Mouse (Mus musculus): ENCODE measurements at regions not wholly inside any gene's neighbourhood (a gene's known extent, or its start where the extent isn't known, plus 50 kb on each side); places are given as distances from the start of the nearest gene placed in this dataset.
A peak's percentile ranks its signal among the peaks of the same experiment; 100 is the strongest.

- no peak for DNase-seq
These were observed 441.5 kb downstream of the Ebf1 start for GRCm38 (mm10) chr11:45058658-45059057.

- DNase-seq = no peak
These were observed 449.5 kb downstream of the Ebf1 start for GRCm38 (mm10) chr11:45066592-45066991.

GRCm38 (mm10) chr11:45070280-45070679 lies 453.2 kb downstream of the Ebf1 start:
- no peak for DNase-seq

- no peak for DNase-seq
These were observed 454.1 kb downstream of the Ebf1 start for GRCm38 (mm10) chr11:45071195-45071594.

- no peak for DNase-seq
These were observed 467.5 kb downstream of the Ebf1 start for GRCm38 (mm10) chr11:45084506-45085037.

GRCm38 (mm10) chr11:45085145-45085544 lies 468.0 kb downstream of the Ebf1 start:
- DNase-seq = no peak

GRCm38 (mm10) chr11:45087186-45087915 lies 470.2 kb downstream of the Ebf1 start:
- no peak for DNase-seq

- no peak for DNase-seq
These were observed 471.2 kb downstream of the Ebf1 start for GRCm38 (mm10) chr11:45088286-45088685.

GRCm38 (mm10) chr11:45089561-45089960 lies 472.4 kb downstream of the Ebf1 start:
- no peak for DNase-seq

- peak; percentile 7 for DNase-seq
These were observed 486.6 kb downstream of the Ebf1 start for GRCm38 (mm10) chr11:45103498-45104336.

GRCm38 (mm10) chr11:45116702-45117101 lies 499.6 kb downstream of the Ebf1 start:
- no peak for DNase-seq

GRCm38 (mm10) chr11:45123276-45123675 lies 506.2 kb downstream of the Ebf1 start:
- DNase-seq = no peak

GRCm38 (mm10) chr11:45136781-45137180 lies 519.7 kb downstream of the Ebf1 start:
- no peak for DNase-seq

GRCm38 (mm10) chr11:45138351-45138975 lies 521.3 kb downstream of the Ebf1 start:
- DNase-seq = no peak

- no peak for DNase-seq
These were observed 523.4 kb downstream of the Ebf1 start for GRCm38 (mm10) chr11:45140490-45140889.

- no peak for DNase-seq
These were observed 537.0 kb downstream of the Ebf1 start for GRCm38 (mm10) chr11:45154070-45154469.

GRCm38 (mm10) chr11:45154497-45154896 lies 537.4 kb downstream of the Ebf1 start:
- DNase-seq = no peak

- no peak for DNase-seq
These were observed 538.7 kb downstream of the Ebf1 start for GRCm38 (mm10) chr11:45155782-45156181.

GRCm38 (mm10) chr11:45158282-45158681 lies 541.2 kb downstream of the Ebf1 start:
- no peak for DNase-seq

GRCm38 (mm10) chr11:45160871-45161270 lies 543.8 kb downstream of the Ebf1 start:
- DNase-seq = no peak

- DNase-seq = no peak
These were observed 556.4 kb downstream of the Ebf1 start for GRCm38 (mm10) chr11:45173546-45173945.

GRCm38 (mm10) chr11:45174071-45174470 lies 557.0 kb downstream of the Ebf1 start:
- DNase-seq = no peak
